Mouse (Mus musculus) myocyte (in vitro differentiated cells): ENCODE measurements at regions not wholly inside any gene's neighbourhood (a gene's known extent, or its start where the extent isn't known, plus 50 kb on each side); places are given as distances from the start of the nearest gene placed in this dataset.

ENCODE experiments used
- H3K27me3 ChIP-seq: one replicate; pipeline ENCODE4 v1.6.1; 2011; ENCODE audit not compliant: control insufficient read depth, insufficient read depth, insufficient read length
- H3K36me3 ChIP-seq: one replicate; pipeline ENCODE4 v1.6.1; 2011; ENCODE audit not compliant: control insufficient read depth, insufficient read depth
- H3K4me2 ChIP-seq: one replicate; pipeline ENCODE4 v1.6.1; 2011; ENCODE audit warnings: low read depth, control low read depth
- H3K4me3 ChIP-seq: one replicate; pipeline ENCODE4 v1.5.1; 2011; ENCODE audit warnings: mild to moderate bottlenecking, control low read depth, moderate library complexity
- H3K79me2 ChIP-seq: one replicate; pipeline ENCODE4 v1.6.1; 2011; ENCODE audit not compliant: control insufficient read depth, insufficient read depth
- H3ac ChIP-seq: one replicate; pipeline ENCODE4 v1.6.1; 2011; ENCODE audit not compliant: control insufficient read depth, insufficient read length
- CEBPB ChIP-seq: IDR thresholded peaks from 2 replicates; pipeline ENCODE4 v1.6.1; 2011; ENCODE audit warnings: mild to moderate bottlenecking, moderate library complexity; ENCODE audit not compliant: poor library complexity, insufficient read depth, severe bottlenecking
- E2F4 ChIP-seq: IDR thresholded peaks from one replicate; pipeline ENCODE4 v1.6.1; 2011; ENCODE audit warnings: mild to moderate bottlenecking, control low read depth, moderate library complexity; ENCODE audit not compliant: insufficient read depth
- MAX ChIP-seq: IDR thresholded peaks from one replicate; pipeline ENCODE4 v1.6.1; 2011; ENCODE audit warnings: low read depth, mild to moderate bottlenecking, control low read depth
- MYOD1 ChIP-seq, 3 experiments: IDR thresholded peaks; one replicate each; pipeline ENCODE4 v1.6.1; 2011; ENCODE audit warnings: control low read depth in 2 of 3, low read depth in 2 of 3, mild to moderate bottlenecking in 2 of 3, moderate library complexity in 1 of 3; ENCODE audit not compliant: insufficient read length in 2 of 3, control insufficient read depth in 1 of 3
- MYOG ChIP-seq, 3 experiments: IDR thresholded peaks; one replicate each; pipeline ENCODE4 v1.6.1; 2011; ENCODE audit warnings: control low read depth in 2 of 3, low read depth in 2 of 3, mild to moderate bottlenecking in 2 of 3; ENCODE audit not compliant: insufficient read length in 2 of 3, control insufficient read depth in 1 of 3, insufficient read depth in 1 of 3
- POLR2A ChIP-seq: IDR thresholded peaks from one replicate; pipeline ENCODE4 v1.6.1; 2011; ENCODE audit warnings: low read depth, mild to moderate bottlenecking, control low read depth, moderate library complexity; ENCODE audit not compliant: insufficient read length
- POLR2AphosphoS2 ChIP-seq: IDR thresholded peaks from one replicate; pipeline ENCODE4 v1.6.1; 2011; ENCODE audit warnings: low read depth, control low read depth; ENCODE audit not compliant: insufficient read length
- REST ChIP-seq: IDR thresholded peaks from one replicate; pipeline ENCODE4 v1.6.1; 2011; ENCODE audit warnings: mild to moderate bottlenecking, control low read depth, moderate library complexity; ENCODE audit not compliant: insufficient read depth, insufficient read length
- SRF ChIP-seq: IDR thresholded peaks from one replicate; pipeline ENCODE4 v1.6.1; 2011; ENCODE audit warnings: low read depth; ENCODE audit not compliant: control insufficient read depth, insufficient read length
- TCF12 ChIP-seq: IDR thresholded peaks from one replicate; pipeline ENCODE4 v1.6.1; 2011; ENCODE audit warnings: mild to moderate bottlenecking, control low read depth; ENCODE audit not compliant: poor library complexity, insufficient read depth, severe bottlenecking
- TCF3 ChIP-seq: IDR thresholded peaks from one replicate; pipeline ENCODE4 v1.6.1; 2011; ENCODE audit warnings: low read depth, control low read depth; ENCODE audit not compliant: insufficient read length
- USF1 ChIP-seq: IDR thresholded peaks from one replicate; pipeline ENCODE4 v1.6.1; 2011; ENCODE audit warnings: low read depth, mild to moderate bottlenecking, control low read depth, moderate library complexity

- no peak for TF ChIP-seq TCF3
- no peak for TF ChIP-seq TCF12
- no peak for TF ChIP-seq MAX
- TF ChIP-seq POLR2A = no peak
- no peak for TF ChIP-seq POLR2AphosphoS2
- no peak for TF ChIP-seq REST
- no peak for TF ChIP-seq MYOG (IDR thresholded peaks at IDR 0.05; ENCODE audit: control insufficient read depth in 1 of 3, insufficient read depth in 1 of 3, insufficient read length in 2 of 3, low read depth in 2 of 3)
- TF ChIP-seq MYOD1 (IDR thresholded peaks at IDR 0.05; ENCODE audit: control insufficient read depth in 1 of 3, insufficient read length in 2 of 3, low read depth in 2 of 3) = no peak
- no peak for TF ChIP-seq E2F4
- TF ChIP-seq CEBPB = no peak
- TF ChIP-seq USF1 = no peak
- no peak for TF ChIP-seq SRF
- H3K4me2 ChIP-seq = no peak overlapping the region
These were observed 560.0 kb upstream of the Adgrl2 start for GRCm38 (mm10) chr3:149550231-149550951.

GRCm38 (mm10) chr3:149547045-149547444, 556.7 kb upstream of the Adgrl2 start:
- H3K4me3 ChIP-seq = no peak overlapping the region
- TF ChIP-seq SRF (no peak), CEBPB (no peak), MYOD1 (IDR thresholded peaks at IDR 0.05; ENCODE audit: control insufficient read depth in 1 of 3, insufficient read length in 2 of 3, low read depth in 2 of 3) (no peak), TCF12 (no peak)

More at GRCm38 (mm10) chr3:149550231-149550951, 560.0 kb upstream of the Adgrl2 start:
- Histone ChIP-seq H3K79me2 (no peaks in the 10 kb centered on the region), H3K27me3 (no peaks in the 10 kb centered on the region), H3K36me3 (no peaks in the 10 kb centered on the region), H3ac (no peak overlapping the region), H3K4me3 (no peak overlapping the region)

GRCm38 (mm10) chr3:149546256-149546655, 555.9 kb upstream of the Adgrl2 start:
- TF ChIP-seq POLR2AphosphoS2 (no peak), REST (no peak), MYOG (IDR thresholded peaks at IDR 0.05; ENCODE audit: control insufficient read depth in 1 of 3, insufficient read depth in 1 of 3, insufficient read length in 2 of 3, low read depth in 2 of 3) (no peak), E2F4 (no peak), MAX (no peak), POLR2A (no peak), USF1 (no peak), SRF (no peak), MYOD1 (IDR thresholded peaks at IDR 0.05; ENCODE audit: control insufficient read depth in 1 of 3, insufficient read length in 2 of 3, low read depth in 2 of 3) (no peak), CEBPB (no peak), TCF3 (no peak), TCF12 (no peak)
- Histone ChIP-seq H3K79me2 (no peaks in the 10 kb centered on the region), H3K4me3 (no peak overlapping the region), H3ac (no peak overlapping the region), H3K27me3 (no peaks in the 10 kb centered on the region), H3K4me2 (no peak overlapping the region), H3K36me3 (no peaks in the 10 kb centered on the region)

More at GRCm38 (mm10) chr3:149547045-149547444, 556.7 kb upstream of the Adgrl2 start:
- H3ac ChIP-seq = no peak overlapping the region
- H3K27me3 ChIP-seq = no peaks in the 10 kb centered on the region
- no peaks in the 10 kb centered on the region for H3K36me3 ChIP-seq
- no peak overlapping the region for H3K4me2 ChIP-seq
- H3K79me2 ChIP-seq = no peaks in the 10 kb centered on the region

GRCm38 (mm10) chr3:149534183-149534582, 543.8 kb upstream of the Adgrl2 start:
- H3K79me2 ChIP-seq = no peaks in the 10 kb centered on the region
- H3K27me3 ChIP-seq = no peaks in the 10 kb centered on the region
- H3ac ChIP-seq = no peak overlapping the region
- no peak for TF ChIP-seq CEBPB
- TF ChIP-seq TCF3 = no peak
- no peak for TF ChIP-seq MYOG (IDR thresholded peaks at IDR 0.05; ENCODE audit: control insufficient read depth in 1 of 3, insufficient read depth in 1 of 3, insufficient read length in 2 of 3, low read depth in 2 of 3)
- no peak for TF ChIP-seq E2F4
- no peak for TF ChIP-seq POLR2AphosphoS2
- no peak for TF ChIP-seq REST
- no peak for TF ChIP-seq MAX
- no peak for TF ChIP-seq POLR2A
- TF ChIP-seq MYOD1 (IDR thresholded peaks at IDR 0.05; ENCODE audit: control insufficient read depth in 1 of 3, insufficient read length in 2 of 3, low read depth in 2 of 3) = no peak
- no peak for TF ChIP-seq USF1
- H3K4me3 ChIP-seq = no peak overlapping the region
- no peaks in the 10 kb centered on the region for H3K36me3 ChIP-seq
- H3K4me2 ChIP-seq = no peak overlapping the region

- H3K27me3 ChIP-seq = no peaks in the 10 kb centered on the region
- TF ChIP-seq TCF3 (no peak), MYOG (IDR thresholded peaks at IDR 0.05; ENCODE audit: control insufficient read depth in 1 of 3, insufficient read depth in 1 of 3, insufficient read length in 2 of 3, low read depth in 2 of 3) (no peak), E2F4 (no peak), SRF (no peak), POLR2AphosphoS2 (no peak), MYOD1 (IDR thresholded peaks at IDR 0.05; ENCODE audit: control insufficient read depth in 1 of 3, insufficient read length in 2 of 3, low read depth in 2 of 3) (no peak), USF1 (no peak), POLR2A (no peak), TCF12 (no peak), MAX (no peak), CEBPB (no peak), REST (no peak)
- no peak overlapping the region for H3ac ChIP-seq
- H3K4me2 ChIP-seq = no peak overlapping the region
- no peaks in the 10 kb centered on the region for H3K36me3 ChIP-seq
- no peaks in the 10 kb centered on the region for H3K79me2 ChIP-seq
- no peak overlapping the region for H3K4me3 ChIP-seq
These were observed 539.8 kb upstream of the Adgrl2 start for GRCm38 (mm10) chr3:149530026-149530607.
